Mouse (Mus musculus): Measurements from ENCODE around the gene Stat3. TPM values are rescaled to one million over a fixed set of nuclear protein-coding genes. Genes with fewer than 3 reads are reported as not detected.

The Stat3 gene
- polyA plus RNA-seq, 1 experiment from 2014 or later = 42.9 TPM

DNA sequence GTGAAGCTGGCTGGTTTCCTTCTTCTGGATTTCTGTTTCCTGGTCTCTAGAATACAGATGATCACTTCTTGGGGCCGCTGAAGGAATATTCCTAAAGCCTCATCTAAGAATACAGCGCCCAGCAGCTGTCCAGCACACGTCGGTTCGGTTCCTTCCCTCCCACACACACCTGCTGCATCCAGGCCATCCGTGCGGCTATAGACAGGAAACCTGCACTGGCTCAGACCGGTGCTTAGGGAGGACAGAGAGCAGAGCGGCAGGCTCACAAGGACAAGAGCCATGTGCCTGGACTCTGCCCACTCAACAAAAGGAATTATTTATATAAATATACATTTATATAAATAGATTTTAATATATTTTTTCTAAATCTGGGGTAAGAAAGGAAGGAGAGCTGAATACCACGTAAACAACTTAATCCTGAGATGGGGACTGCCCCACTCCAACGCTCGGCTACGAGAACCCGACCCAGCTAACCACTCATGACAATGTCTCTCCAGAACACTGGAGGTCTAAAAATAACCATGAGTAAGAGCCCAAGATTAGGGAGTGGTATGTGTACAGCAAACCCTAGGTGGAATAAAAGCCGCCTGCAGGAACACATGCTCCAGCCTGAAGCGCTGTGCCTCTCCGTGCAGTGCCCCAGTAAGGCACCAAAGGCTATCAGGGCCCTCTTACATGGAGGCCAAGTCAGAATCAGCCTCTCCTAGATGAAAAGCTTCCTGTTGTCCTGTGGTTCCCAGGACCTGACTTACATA lies 26.8 kb downstream of the Stat3 start:
- no peak overlapping the region for H3K9ac ChIP-seq (ENCODE audit: low read length)
- H3K36me3 ChIP-seq (ENCODE audit: control insufficient read depth, insufficient read depth, low read length) = peaks cover 14% of the 10 kb centered on the region
- no peak overlapping the region for H3K27ac ChIP-seq (ENCODE audit: low read depth)
- no peak overlapping the region for H3K4me3 ChIP-seq (ENCODE audit: low read depth, low read length)
- 76% methylated on average over 17 of the region's 17 CpGs for WGBS
- H3K9me3 ChIP-seq (ENCODE audit: control insufficient read depth, low read length) = peaks cover 6% of the 10 kb centered on the region; the same call in 1 of the 2 replicates
- no peaks in the 10 kb centered on the region for H3K27me3 ChIP-seq (replicated peaks; ENCODE audit: control insufficient read depth, insufficient read depth, low read length)
- no peak overlapping the region for H3K4me2 ChIP-seq (ENCODE audit: low read length)
- ATAC-seq (replicated peaks; ENCODE audit: low FRiP score, low TSS enrichment, low read depth) = no peak
- H3K4me1 ChIP-seq (replicated peaks; ENCODE audit: control insufficient read depth, insufficient read depth, low read length) = peaks cover 3% of the 10 kb centered on the region; the same call in 1 of the 2 replicates
- DNase-seq (ENCODE audit: low spot score) = no peak

DNA sequence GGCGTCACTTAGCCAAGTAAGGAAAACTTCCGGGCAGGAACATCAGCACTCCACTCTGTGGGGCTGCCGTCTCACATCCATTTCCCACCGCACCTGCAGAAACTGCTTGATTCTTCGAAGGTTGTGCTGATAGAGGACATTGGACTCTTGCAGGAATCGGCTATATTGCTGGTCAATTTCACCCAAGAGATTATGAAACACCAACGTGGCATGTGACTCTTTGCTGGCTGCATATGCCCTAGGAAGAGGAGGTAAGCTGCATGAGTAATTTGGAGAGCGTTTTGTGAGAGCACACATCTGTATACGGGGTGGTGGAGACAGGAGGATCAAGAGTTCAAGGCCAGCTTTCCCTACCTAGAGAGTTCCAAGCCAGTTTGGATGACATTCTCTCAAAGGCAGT lies 30.8 kb downstream of the Stat3 start:
- no peak for DNase-seq (ENCODE audit: low spot score)
- WGBS = 87% methylated on average over 9 of the region's 9 CpGs
- H3K36me3 ChIP-seq (ENCODE audit: control insufficient read depth, insufficient read depth, low read length) = peaks cover 36% of the 10 kb centered on the region
- H3K27me3 ChIP-seq (replicated peaks; ENCODE audit: control insufficient read depth, insufficient read depth, low read length) = no peaks in the 10 kb centered on the region
- no peak overlapping the region for H3K9ac ChIP-seq (ENCODE audit: low read length)
- peaks cover 3% of the 10 kb centered on the region; the same call in 1 of the 2 replicates for H3K4me1 ChIP-seq (replicated peaks; ENCODE audit: control insufficient read depth, insufficient read depth, low read length)
- no peaks in the 10 kb centered on the region for H3K9me3 ChIP-seq (ENCODE audit: control insufficient read depth, low read length)
- ATAC-seq (replicated peaks; ENCODE audit: low FRiP score, low TSS enrichment, low read depth) = no peak
- no peak overlapping the region for H3K4me2 ChIP-seq (ENCODE audit: low read length)
- H3K27ac ChIP-seq (ENCODE audit: low read depth) = no peak overlapping the region
- H3K4me3 ChIP-seq (ENCODE audit: low read depth, low read length) = no peak overlapping the region

GRCm38 (mm10) chr11:100908112-100908511 lies 31.2 kb downstream of the Stat3 start:
- 82% methylated on average over 2 of the region's 2 CpGs for WGBS
- H3K27me3 ChIP-seq (replicated peaks; ENCODE audit: control insufficient read depth, insufficient read depth, low read length) = no peaks in the 10 kb centered on the region
- H3K27ac ChIP-seq (ENCODE audit: low read depth) = no peak overlapping the region
- H3K9me3 ChIP-seq (ENCODE audit: control insufficient read depth, low read length) = no peaks in the 10 kb centered on the region
- H3K4me1 ChIP-seq (replicated peaks; ENCODE audit: control insufficient read depth, insufficient read depth, low read length) = peaks cover 3% of the 10 kb centered on the region; the same call in 1 of the 2 replicates
- no peak overlapping the region for H3K4me3 ChIP-seq (ENCODE audit: low read depth, low read length)
- ATAC-seq (replicated peaks; ENCODE audit: low FRiP score, low TSS enrichment, low read depth) (no peak), DNase-seq (ENCODE audit: low spot score) (no peak)
- H3K9ac ChIP-seq (ENCODE audit: low read length) = no peak overlapping the region
- H3K4me2 ChIP-seq (ENCODE audit: low read length) = no peak overlapping the region
- peaks cover 40% of the 10 kb centered on the region for H3K36me3 ChIP-seq (ENCODE audit: control insufficient read depth, insufficient read depth, low read length)

DNA sequence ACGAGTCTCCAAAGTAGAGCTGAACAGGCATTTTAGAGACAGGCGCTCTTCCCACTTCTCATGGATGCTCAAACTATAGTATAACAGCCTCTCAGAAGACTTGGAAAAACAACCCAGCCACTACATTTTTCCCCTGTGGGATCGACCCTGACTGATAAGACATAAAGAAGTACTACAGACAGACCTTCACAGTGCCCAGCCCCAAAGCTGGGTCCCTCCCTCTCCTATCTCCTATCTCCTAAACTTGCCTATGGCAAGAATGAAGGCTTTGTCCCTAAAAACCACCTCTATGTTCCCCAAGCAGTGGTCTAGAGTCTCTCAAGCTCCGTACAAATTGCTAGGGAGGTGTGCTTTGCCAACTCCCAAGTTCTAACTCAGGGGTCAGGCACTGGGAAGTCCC lies 32.5 kb downstream of the Stat3 start:
- ATAC-seq (replicated peaks; ENCODE audit: low FRiP score, low TSS enrichment, low read depth) (no peak), DNase-seq (ENCODE audit: low spot score) (no peak)
- no peaks in the 10 kb centered on the region for H3K4me1 ChIP-seq (replicated peaks; ENCODE audit: control insufficient read depth, insufficient read depth, low read length)
- H3K4me3 ChIP-seq (ENCODE audit: low read depth, low read length) = no peak overlapping the region
- peaks cover 52% of the 10 kb centered on the region for H3K36me3 ChIP-seq (ENCODE audit: control insufficient read depth, insufficient read depth, low read length)
- no peak overlapping the region for H3K27ac ChIP-seq (ENCODE audit: low read depth)
- H3K4me2 ChIP-seq (ENCODE audit: low read length) = no peak overlapping the region
- no peaks in the 10 kb centered on the region for H3K9me3 ChIP-seq (ENCODE audit: control insufficient read depth, low read length)
- H3K27me3 ChIP-seq (replicated peaks; ENCODE audit: control insufficient read depth, insufficient read depth, low read length) = no peaks in the 10 kb centered on the region
- 84% methylated on average over 4 of the region's 4 CpGs for WGBS
- no peak overlapping the region for H3K9ac ChIP-seq (ENCODE audit: low read length)

DNA sequence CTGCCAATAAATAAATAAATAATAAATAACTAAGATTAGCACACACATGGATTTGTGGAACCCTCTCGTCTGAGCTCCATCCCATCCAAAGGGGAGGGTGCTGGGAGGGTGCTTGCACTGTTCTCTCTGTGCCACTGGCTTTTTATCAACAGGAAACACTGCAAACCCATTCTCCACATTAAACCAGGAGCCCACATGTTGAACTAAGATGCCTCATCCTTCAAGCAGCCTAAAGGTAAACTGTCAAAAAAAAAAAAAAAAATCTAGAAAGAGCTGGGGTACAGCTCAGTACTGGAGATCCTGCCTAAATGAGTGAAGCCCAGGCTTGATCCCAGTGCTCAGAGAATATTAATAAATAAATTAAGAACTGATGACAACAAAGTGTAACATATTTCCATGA lies 33.4 kb downstream of the Stat3 start:
- Histone ChIP-seq H3K4me3 (ENCODE audit: low read depth, low read length) (no peak overlapping the region), H3K27me3 (replicated peaks; ENCODE audit: control insufficient read depth, insufficient read depth, low read length) (no peaks in the 10 kb centered on the region), H3K36me3 (ENCODE audit: control insufficient read depth, insufficient read depth, low read length) (peaks cover 60% of the 10 kb centered on the region), H3K4me1 (replicated peaks; ENCODE audit: control insufficient read depth, insufficient read depth, low read length) (no peaks in the 10 kb centered on the region), H3K27ac (ENCODE audit: low read depth) (no peak overlapping the region), H3K4me2 (ENCODE audit: low read length) (no peak overlapping the region), H3K9ac (ENCODE audit: low read length) (no peak overlapping the region), H3K9me3 (ENCODE audit: control insufficient read depth, low read length) (no peaks in the 10 kb centered on the region)
- no peak for DNase-seq (ENCODE audit: low spot score)
- 50% methylated on average over 1 of the region's 1 CpGs for WGBS
- ATAC-seq (replicated peaks; ENCODE audit: low FRiP score, low TSS enrichment, low read depth) = no peak

- no peak overlapping the region for H3K4me3 ChIP-seq (ENCODE audit: low read depth, low read length)
- no peaks in the 10 kb centered on the region for H3K9me3 ChIP-seq (ENCODE audit: control insufficient read depth, low read length)
- H3K27ac ChIP-seq (ENCODE audit: low read depth) = no peak overlapping the region
- no peaks in the 10 kb centered on the region for H3K27me3 ChIP-seq (replicated peaks; ENCODE audit: control insufficient read depth, insufficient read depth, low read length)
- H3K9ac ChIP-seq (ENCODE audit: low read length) = no peak overlapping the region
- ATAC-seq (replicated peaks; ENCODE audit: low FRiP score, low TSS enrichment, low read depth) (no peak), DNase-seq (ENCODE audit: low spot score) (no peak)
- H3K36me3 ChIP-seq (ENCODE audit: control insufficient read depth, insufficient read depth, low read length) = peaks cover 61% of the 10 kb centered on the region
- H3K4me1 ChIP-seq (replicated peaks; ENCODE audit: control insufficient read depth, insufficient read depth, low read length) = no peaks in the 10 kb centered on the region
- no peak overlapping the region for H3K4me2 ChIP-seq (ENCODE audit: low read length)
- whole genome bisulfite sequencing = 70% methylated on average over 17 of the region's 20 CpGs
Observed at GRCm38 (mm10) chr11:100904580-100905351, 34.6 kb downstream of the Stat3 start.

GRCm38 (mm10) chr11:100898441-100899199 lies 40.7 kb downstream of the Stat3 start:
- Histone ChIP-seq H3K4me3 (ENCODE audit: low read depth, low read length) (no peak overlapping the region), H3K9ac (ENCODE audit: low read length) (no peak overlapping the region), H3K4me2 (ENCODE audit: low read length) (no peak overlapping the region), H3K9me3 (ENCODE audit: control insufficient read depth, low read length) (no peaks in the 10 kb centered on the region), H3K27me3 (replicated peaks; ENCODE audit: control insufficient read depth, insufficient read depth, low read length) (no peaks in the 10 kb centered on the region), H3K4me1 (replicated peaks; ENCODE audit: control insufficient read depth, insufficient read depth, low read length) (no peaks in the 10 kb centered on the region), H3K36me3 (ENCODE audit: control insufficient read depth, insufficient read depth, low read length) (peaks cover 44% of the 10 kb centered on the region), H3K27ac (ENCODE audit: low read depth) (no peak overlapping the region)
- no peak for ATAC-seq (replicated peaks; ENCODE audit: low FRiP score, low TSS enrichment, low read depth)
- DNase-seq (ENCODE audit: low spot score) = no peak
- 83% methylated on average over 16 of the region's 16 CpGs for WGBS

DNA sequence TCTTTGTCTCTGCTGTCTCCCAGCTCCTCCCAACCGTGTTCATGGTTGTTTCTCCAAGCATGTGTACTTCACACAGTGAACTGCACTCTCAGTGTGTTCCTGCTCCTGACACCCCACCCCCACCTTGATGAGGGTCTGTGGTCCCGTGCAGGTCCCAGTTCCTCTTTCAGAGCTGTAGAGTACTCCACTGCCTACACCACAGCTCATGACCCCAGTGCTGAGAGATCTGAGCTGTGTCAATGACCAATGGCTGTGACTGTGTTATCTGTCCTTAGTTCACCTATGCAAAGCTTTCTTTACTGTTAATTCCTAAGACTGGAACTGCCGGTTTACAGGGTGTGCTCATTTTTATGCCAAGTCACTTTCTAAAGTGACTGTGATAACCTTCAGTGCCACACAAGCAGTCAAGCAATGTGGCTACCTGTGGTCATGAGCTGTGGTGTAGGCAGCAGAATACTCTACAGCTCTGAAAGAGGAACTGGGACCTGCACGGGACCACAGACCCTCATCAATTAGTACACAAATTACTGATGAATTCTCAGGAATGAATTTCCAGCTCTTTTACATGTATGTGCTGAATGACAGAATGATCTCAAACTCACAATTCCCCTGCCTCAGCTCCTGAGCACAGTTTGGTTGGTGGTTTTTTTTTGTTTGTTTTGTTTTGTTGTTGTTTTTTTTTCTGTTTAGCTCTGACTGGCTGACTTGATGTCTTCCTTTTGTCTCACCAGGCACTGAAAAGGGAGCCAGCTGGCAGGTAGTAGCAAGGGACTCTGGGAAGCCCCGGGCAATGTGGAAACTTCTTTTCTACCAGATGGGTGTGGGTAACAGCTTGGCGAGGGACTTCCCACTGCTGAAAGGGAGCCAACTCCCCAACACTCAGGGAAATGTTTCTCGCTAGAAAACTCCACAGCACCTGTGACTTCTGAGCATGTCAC lies 41.8 kb downstream of the Stat3 start:
- H3K4me2 ChIP-seq (ENCODE audit: low read length) = no peak overlapping the region
- WGBS = 79% methylated on average over 7 of the region's 7 CpGs

More for the DNA sequence above, 41.8 kb downstream of the Stat3 start:
- DNase-seq (ENCODE audit: low spot score) = no peak
- H3K9ac ChIP-seq (ENCODE audit: low read length) = no peak overlapping the region
- H3K27ac ChIP-seq (ENCODE audit: low read depth) = no peak overlapping the region
- no peak overlapping the region for H3K4me3 ChIP-seq (ENCODE audit: low read depth, low read length)
- no peaks in the 10 kb centered on the region for H3K9me3 ChIP-seq (ENCODE audit: control insufficient read depth, low read length)
- no peak for ATAC-seq (replicated peaks; ENCODE audit: low FRiP score, low TSS enrichment, low read depth)
- peaks cover 34% of the 10 kb centered on the region for H3K36me3 ChIP-seq (ENCODE audit: control insufficient read depth, insufficient read depth, low read length)
- H3K27me3 ChIP-seq (replicated peaks; ENCODE audit: control insufficient read depth, insufficient read depth, low read length) = no peaks in the 10 kb centered on the region
- no peaks in the 10 kb centered on the region for H3K4me1 ChIP-seq (replicated peaks; ENCODE audit: control insufficient read depth, insufficient read depth, low read length)
